Mouse (Mus musculus) WW6 (cell line): ENCODE data around the gene Celsr1.

Experiments used
- DNase-seq: peaks from one replicate; pipeline ENCODE4 v3.0.0-alpha.2; 2013; ENCODE audit warnings: low read depth, low spot score

The Celsr1 gene

DNA sequence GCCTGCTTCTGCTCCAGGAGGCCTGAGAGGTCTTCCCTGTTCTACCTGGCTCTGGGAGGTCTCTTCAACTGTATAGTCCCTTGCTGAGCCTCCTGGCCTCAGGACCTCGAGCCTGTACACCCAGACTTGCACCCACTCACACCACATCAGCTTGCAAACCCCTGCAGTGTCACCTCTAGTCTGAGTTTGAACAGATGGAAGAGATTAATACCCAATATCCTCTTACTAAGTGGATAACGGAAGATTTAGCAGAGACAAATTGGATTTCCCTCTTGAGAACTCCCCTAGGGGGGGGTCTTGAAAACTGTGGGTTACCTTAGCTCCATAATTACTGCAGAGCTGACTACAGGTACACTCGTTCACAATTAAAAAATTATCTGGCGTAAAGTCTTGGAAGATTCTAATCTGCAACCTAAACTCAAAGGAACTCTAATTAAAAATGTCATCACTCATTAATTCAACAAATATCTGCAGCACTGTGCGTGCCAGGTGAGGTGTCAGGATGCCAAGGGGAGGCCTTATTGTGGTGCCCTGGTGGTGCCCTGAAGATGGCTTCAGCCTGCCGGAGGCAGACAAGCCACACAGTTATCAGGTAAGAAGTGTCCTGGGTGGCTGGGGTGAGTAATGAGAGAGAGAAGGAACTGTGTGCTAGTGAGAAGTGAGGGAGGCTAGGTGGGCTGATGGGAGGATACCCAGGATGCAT, 38.5 kb downstream of the Celsr1 start:
- no peak for DNase-seq

DNA sequence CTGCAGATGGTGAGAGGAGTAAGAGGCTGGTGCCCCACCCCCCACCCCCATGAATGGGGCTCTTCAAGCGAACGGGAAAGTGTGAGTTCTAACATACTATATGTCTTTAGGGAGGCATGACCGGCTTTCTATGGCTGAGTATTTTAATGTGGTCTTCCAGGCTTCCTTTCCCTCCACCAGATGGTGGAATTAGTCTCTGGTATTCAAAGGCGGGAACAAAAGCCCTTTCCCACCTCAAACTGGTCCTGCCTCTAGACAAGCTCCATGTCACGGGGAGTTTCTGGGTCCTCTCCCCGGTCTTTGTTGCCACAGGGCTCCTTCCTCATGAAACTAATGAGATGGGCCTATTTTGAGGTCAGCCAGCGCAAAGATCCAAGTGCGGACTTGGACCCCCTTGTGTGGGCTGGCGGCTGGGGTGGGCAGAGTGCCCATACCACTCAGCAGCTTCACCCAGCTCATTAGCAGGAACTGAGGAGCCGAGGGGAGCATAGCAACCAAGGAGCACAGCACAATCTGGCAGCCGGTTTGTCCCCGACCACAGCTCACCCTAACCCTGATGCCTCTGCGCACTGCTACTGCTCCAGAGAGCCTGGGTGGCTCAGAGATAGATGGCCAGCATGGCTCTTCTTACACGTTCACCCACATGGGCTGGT, 39.5 kb downstream of the Celsr1 start:
- DNase-seq = no peak

DNA sequence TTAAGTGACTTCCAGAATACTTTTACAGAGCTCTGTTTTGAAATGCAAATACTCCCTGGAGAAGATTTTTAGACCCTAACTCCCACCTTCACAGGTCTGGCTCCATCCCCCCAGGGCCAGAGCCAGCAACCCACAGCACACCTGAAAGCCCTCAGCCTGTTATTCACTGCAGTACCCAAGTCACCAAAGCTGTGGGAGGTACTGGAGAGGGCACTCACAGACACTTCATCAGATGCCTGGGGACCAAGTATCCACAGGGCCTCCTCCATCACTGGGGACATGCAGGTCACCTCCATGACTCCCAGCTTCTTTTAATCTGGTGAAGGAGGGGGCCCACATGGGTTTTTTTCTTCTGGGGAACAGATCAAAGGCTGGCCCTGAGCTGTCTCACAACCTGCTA, 40.2 kb downstream of the Celsr1 start:
- DNase-seq = no peak

- no peak for DNase-seq
These were observed 41.5 kb downstream of the Celsr1 start for GRCm38 (mm10) chr15:85992125-85992495.

GRCm38 (mm10) chr15:85991453-85992124, 42.0 kb downstream of the Celsr1 start:
- DNase-seq = no peak

GRCm38 (mm10) chr15:85990696-85991443, 42.7 kb downstream of the Celsr1 start:
- no peak for DNase-seq

GRCm38 (mm10) chr15:85987896-85988295, 45.7 kb downstream of the Celsr1 start:
- no peak for DNase-seq

- no peak for DNase-seq
These were observed 47.4 kb downstream of the Celsr1 start for GRCm38 (mm10) chr15:85986170-85986569.

DNA sequence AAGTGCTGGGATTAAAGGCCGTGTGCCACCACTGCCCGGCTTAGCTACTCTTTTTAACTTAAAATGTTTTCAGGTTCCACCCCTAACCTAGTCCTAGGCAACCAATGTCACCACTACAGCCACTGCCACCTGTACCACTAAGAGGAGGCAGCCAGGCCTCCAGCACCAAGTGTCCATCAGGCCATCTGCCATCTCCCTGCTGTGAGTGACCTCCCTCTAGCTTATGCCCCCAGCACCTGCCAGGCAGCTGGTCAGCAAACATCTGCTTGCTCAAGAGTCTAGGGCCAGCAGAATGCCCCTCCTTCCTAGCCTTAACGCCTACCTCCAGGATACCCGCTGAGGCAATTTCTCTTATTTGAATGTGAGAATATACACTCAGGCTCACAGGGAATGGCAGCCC, 48.0 kb downstream of the Celsr1 start:
- no peak for DNase-seq

- no peak for DNase-seq
These were observed 50.4 kb downstream of the Celsr1 start for GRCm38 (mm10) chr15:85983131-85983530.

DNA sequence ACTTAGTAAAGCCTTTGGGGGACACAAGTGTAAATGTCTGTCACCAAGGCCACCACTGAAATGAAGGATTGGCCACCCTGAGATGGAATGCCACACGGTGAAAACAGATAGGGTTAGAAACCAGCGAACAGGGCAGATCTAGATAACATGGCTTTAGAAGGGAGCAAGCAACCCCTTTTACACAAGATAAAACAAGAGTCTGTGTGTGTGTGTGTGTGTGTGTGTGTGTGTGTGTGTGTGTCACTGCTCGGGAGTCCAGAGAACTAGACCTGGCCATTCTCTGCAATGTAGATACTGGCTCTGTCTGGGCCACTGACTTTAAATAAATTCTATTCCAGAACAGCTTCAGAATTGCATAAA, 51.2 kb downstream of the Celsr1 start:
- DNase-seq = no peak

DNA sequence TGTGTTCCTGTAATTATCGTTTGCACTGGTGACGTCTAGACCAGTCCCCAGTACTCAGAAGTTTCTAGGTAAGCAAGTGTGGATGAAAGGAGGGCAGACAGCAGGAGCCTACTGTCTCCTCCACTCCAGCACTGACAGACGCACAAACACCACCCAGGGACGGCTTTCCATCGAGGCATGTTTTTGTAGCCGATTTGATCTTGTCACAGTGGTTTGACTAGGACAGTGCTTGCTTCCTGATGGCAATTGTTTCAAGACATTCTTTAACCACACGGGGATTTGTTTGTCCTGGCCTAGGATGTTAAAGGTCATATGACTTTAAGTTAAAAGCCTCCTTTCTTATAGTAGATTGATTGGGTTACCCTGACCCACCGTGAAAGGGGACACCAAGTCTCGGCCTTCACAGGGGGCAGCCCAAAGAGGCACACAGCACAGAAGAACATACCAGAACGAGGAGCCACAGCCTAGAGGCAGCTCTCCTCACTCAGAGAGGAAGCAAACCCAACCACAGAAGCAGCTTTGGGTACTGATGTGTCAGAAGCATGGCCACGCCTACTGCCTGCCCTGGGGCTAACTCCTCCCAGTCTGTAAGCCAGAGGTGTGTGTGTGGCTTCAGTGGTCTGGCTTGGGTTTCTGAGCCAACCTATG, 51.7 kb downstream of the Celsr1 start:
- no peak for DNase-seq

DNA sequence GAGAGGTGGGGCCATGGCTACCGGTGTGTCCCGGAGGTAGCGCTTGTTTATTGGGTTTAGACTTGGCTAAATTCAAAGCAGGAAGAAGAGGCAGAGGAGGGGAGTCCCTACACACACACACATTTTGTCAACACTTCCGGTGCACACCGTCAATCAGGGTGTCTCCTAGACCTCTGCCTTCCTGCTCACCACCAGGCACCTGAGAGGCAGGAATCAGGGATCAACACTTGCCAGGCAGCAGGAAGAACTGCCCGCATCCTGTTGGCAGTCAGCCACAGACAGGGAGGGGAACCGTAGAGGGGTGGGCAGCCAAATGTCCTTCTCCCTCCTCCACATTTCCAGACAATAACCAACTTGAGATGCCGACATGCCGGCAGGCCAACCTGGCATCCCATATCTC, 56.5 kb downstream of the Celsr1 start:
- DNase-seq = no peak

DNA sequence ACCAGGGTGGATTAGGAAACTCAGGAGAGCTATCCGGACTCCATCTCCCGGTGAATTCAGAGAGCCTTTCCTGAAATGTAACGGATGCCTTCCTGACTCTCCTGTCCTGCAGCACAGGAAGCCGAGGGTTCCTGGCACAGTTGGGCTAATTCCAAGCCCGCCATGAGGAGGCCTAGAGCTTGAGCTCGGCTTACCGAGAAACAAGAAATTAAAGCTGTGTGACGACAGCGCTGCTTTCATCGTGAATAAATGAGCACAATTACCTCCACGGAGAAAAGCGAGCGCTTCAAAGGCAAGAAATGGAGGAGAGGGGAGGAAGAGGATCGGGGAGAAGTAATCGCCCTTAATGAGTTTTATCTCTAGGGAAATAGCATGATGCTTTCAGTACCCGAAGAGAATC, 57.8 kb downstream of the Celsr1 start:
- no peak for DNase-seq

DNA sequence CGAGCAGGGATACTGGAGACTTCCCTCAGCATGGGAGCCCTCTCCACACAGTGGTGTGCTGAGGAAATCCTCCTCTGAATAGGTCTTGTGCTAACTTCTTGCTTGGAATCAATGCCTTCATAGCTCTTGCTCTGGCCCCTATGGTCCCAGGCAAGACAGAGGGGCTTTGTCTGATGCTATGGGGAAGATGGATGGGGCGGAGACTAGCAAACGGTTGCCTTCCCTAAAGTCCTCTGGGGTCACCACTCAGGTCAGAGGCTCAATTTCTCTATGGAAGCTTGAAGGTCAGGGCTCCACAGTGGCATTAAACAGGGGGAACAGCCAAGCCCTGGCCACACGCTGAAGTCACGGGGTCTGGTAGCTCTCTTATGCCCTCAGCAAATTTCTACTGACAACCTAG, 62.0 kb downstream of the Celsr1 start:
- no peak for DNase-seq

GRCm38 (mm10) chr15:85970441-85970840, 63.1 kb downstream of the Celsr1 start:
- DNase-seq = no peak

GRCm38 (mm10) chr15:85969707-85970153, 63.8 kb downstream of the Celsr1 start:
- no peak for DNase-seq

DNA sequence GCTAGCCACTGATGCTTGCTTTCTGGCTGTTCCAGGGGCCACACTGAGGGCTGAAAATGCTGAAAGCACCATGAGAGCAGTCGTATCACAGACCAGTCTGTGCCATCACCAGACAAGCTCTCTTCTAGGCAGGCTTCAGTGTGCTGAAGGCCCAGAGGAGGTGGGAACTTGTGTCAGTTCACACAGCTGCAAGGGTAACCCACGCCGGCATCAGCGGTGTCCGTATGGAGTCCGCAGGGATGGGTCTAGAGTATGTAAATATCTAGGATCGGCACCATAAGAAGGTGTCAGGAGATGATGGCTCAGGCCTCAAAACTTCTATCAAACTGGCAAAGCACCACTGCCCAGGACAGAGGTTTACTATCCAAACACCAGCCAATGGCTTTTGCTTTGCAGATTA, 64.3 kb downstream of the Celsr1 start:
- no peak for DNase-seq

GRCm38 (mm10) chr15:85966032-85966431, 67.5 kb downstream of the Celsr1 start:
- DNase-seq = no peak

- DNase-seq = no peak
These were observed 70.2 kb downstream of the Celsr1 start for GRCm38 (mm10) chr15:85963279-85963840.

GRCm38 (mm10) chr15:85962691-85963090, 70.9 kb downstream of the Celsr1 start:
- no peak for DNase-seq
